Mouse (Mus musculus) kidney, embryonic 15.5 days (tissue): Measurements from ENCODE around the gene Mcm3. TPM values are rescaled to one million over a fixed set of nuclear protein-coding genes. Genes with fewer than 3 reads are reported as not detected.
A peak's percentile ranks its signal among the peaks of the same experiment; 100 is the strongest.

Experiments used
- ATAC-seq: fragments of 200-750 bp; cut with Nextera tagmentation; replicated peaks from 2 replicates; pipeline ENCODE4 v1.8.0; 2017; ENCODE audit warnings: moderate TSS enrichment; ENCODE audit not compliant: low FRiP score
- H3K27ac ChIP-seq: fragments of 300-500 bp; sonication (generic); 2 replicates; pipeline ENCODE4 v1.5.1; 2015; ENCODE audit warnings: mild to moderate bottlenecking, inconsistent platforms
- H3K27me3 ChIP-seq: fragments of 300-500 bp; sonication (generic); 2 replicates; pipeline ENCODE4 v1.6.1; 2015; ENCODE audit warnings: inconsistent platforms
- H3K36me3 ChIP-seq: fragments of 300-500 bp; sonication (generic); 2 replicates; pipeline ENCODE4 v1.6.1; 2015; ENCODE audit warnings: inconsistent platforms
- H3K4me1 ChIP-seq: fragments of 300-500 bp; sonication (generic); 2 replicates; pipeline ENCODE4 v1.6.1; 2015; ENCODE audit warnings: inconsistent platforms
- H3K4me2 ChIP-seq: fragments of 300-500 bp; sonication (generic); 2 replicates; pipeline ENCODE4 v1.6.1; 2015; ENCODE audit warnings: moderate library complexity, mild to moderate bottlenecking, inconsistent platforms
- H3K4me3 ChIP-seq: fragments of 300-500 bp; sonication (generic); replicated peaks from 2 replicates; pipeline ENCODE4 v1.5.1; 2015; ENCODE audit warnings: mild to moderate bottlenecking, inconsistent platforms
- H3K9ac ChIP-seq: fragments of 300-500 bp; sonication (generic); 2 replicates; pipeline ENCODE4 v1.6.1; 2015; ENCODE audit warnings: mild to moderate bottlenecking, inconsistent platforms
- H3K9me3 ChIP-seq: fragments of 300-500 bp; sonication (generic); replicated peaks from 2 replicates; pipeline ENCODE4 v1.6.1; 2016; ENCODE audit warnings: inconsistent platforms
- WGBS: fragments of 180-500 bp; shearing (Covaris S2); methylation state at CpG from one replicate; pipeline ENCODE4 v1.1.7; 2015; ENCODE audit warnings: mixed read lengths; 5-methylcytosine and 5-hydroxymethylcytosine counted together
- polyA plus RNA-seq: library from polyadenylated mRNA; unstranded; fragments of >200 nt; fragmentation: Nextera tagmentation; extraction: Ambion mirVana; gene quantifications from 2 replicates; pipeline ENCODE4 v1.2.1, GENCODE M21; 2015

The Mcm3 gene
- polyA plus RNA-seq = 175 and 184 TPM in 2 replicates

DNA sequence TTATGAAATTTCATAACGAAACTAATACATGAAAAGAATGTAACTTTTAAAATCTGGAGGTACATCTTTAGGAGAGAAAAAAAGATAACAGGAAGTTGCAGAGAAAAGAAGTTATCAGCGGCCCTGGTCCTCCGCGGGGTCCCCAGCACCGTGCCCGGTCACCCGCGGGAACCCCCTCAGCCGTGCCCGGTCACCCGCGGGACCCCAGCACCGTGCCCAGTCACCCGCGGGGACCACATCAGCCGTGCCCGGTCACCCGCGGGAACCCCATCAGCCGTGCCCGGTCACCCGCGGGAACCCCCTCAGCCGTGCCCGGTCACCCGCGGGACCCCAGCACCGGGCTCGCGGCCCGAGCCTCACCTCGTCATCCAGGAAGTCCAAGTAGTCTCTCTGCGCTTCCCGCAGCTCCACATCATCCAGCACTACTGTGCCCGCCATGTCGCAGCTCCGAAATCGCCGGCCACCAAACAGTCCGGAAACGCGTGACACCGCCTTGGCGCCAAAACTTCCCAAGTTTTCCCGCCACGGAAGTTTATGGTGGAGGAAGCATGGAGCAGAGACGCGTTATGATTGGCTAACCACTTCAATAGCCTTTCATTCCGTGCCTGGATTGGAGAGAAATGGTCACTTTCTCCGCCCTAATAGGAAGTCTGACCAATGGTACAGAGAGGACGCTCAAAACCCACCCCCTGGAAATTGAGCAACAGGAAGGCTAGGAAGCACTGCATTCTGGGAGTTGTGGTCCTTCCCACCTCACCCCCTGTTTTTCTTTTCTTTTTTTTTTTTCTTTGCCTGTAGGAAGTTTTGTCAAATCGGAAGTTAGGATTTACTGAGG lies at the start of gene Mcm3:
Mcm3 (minus strand) TSS at position 542 of the 835 bp plus-strand sequence.
- H3K27me3 ChIP-seq = no peaks in the 10 kb centered on the region
- peak within 1 kb of the TSS; percentile 88 for H3K4me3 ChIP-seq
- under 1% methylated on average over 52 of the region's 52 CpGs for WGBS
- no peaks in the 10 kb centered on the region for H3K9me3 ChIP-seq
- H3K36me3 ChIP-seq = peaks cover 31% of the 10 kb centered on the region
- peak within 1 kb of the TSS; percentile 79 for H3K9ac ChIP-seq
- H3K4me2 ChIP-seq = peak within 1 kb of the TSS; percentile 77
- H3K4me1 ChIP-seq = peaks cover 17% of the 10 kb centered on the region
- H3K27ac ChIP-seq = peak within 1 kb of the TSS; percentile 56; the same call in 1 of the 2 replicates
- peak; percentile 100 for ATAC-seq

DNA sequence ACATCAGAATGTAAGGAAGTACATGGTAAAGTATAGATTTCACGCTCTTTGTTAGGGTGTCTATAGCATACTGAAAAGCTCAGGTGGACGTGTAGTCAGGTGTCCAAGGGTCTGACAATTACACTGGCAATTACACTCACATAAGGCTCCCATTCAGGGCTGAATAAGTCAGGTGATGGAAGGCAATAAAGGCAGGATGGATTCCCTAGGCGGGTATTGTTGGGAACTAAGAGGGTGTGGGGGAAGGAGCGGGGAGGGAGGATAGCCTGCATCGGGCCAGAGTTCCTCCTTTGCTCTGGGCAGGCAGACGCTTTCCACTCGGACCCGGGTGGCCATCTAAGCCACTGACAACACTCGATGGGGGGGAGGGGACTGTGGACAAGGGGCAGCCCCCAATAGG lies 47.9 kb upstream of the Mcm3 start:
- Histone ChIP-seq H3K27me3 (no peaks in the 10 kb centered on the region), H3K27ac (no peak overlapping the region), H3K4me2 (no peak overlapping the region), H3K9me3 (no peaks in the 10 kb centered on the region), H3K36me3 (no peaks in the 10 kb centered on the region), H3K9ac (no peak overlapping the region), H3K4me1 (no peaks in the 10 kb centered on the region), H3K4me3 (no peak overlapping the region)
- 53% methylated on average over 9 of the region's 9 CpGs for WGBS
- ATAC-seq = no peak

DNA sequence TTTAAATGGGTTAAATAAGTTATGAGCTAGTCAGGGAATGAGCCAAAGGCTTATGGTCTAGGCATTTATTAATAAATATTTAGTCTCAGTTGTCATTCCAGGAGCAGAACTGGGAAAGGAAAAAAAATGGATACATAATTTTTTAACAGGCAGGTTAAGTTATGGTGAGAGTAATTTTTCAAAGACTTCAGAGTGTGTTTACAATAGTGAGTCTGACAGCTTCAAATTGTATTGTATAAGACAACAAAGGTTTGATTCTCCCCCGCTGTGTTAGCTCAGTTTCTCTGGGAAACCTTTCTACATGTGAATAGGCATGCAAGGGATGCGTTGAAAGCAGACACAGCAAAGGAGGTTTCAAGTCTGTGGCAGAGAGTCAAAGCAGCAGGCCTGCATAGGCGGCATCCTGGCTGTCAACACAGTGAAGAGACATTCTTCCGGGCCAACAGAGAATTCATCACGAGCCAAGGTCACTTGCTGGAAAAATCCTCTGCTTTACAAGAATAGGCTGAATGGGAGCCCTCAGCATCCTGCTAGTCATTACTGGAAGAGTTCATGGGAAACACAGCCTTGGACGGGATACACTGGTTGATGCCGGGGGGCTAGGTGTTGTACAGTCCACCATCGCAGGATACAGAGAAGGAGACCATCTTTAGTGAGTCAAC lies 47.3 kb upstream of the Mcm3 start:
- Histone ChIP-seq H3K27me3 (no peaks in the 10 kb centered on the region), H3K27ac (no peak overlapping the region), H3K36me3 (no peaks in the 10 kb centered on the region), H3K4me2 (no peak overlapping the region), H3K9ac (no peak overlapping the region), H3K9me3 (no peaks in the 10 kb centered on the region), H3K4me3 (no peak overlapping the region), H3K4me1 (no peaks in the 10 kb centered on the region)
- 60% methylated on average over 8 of the region's 8 CpGs for WGBS
- no peak for ATAC-seq

DNA sequence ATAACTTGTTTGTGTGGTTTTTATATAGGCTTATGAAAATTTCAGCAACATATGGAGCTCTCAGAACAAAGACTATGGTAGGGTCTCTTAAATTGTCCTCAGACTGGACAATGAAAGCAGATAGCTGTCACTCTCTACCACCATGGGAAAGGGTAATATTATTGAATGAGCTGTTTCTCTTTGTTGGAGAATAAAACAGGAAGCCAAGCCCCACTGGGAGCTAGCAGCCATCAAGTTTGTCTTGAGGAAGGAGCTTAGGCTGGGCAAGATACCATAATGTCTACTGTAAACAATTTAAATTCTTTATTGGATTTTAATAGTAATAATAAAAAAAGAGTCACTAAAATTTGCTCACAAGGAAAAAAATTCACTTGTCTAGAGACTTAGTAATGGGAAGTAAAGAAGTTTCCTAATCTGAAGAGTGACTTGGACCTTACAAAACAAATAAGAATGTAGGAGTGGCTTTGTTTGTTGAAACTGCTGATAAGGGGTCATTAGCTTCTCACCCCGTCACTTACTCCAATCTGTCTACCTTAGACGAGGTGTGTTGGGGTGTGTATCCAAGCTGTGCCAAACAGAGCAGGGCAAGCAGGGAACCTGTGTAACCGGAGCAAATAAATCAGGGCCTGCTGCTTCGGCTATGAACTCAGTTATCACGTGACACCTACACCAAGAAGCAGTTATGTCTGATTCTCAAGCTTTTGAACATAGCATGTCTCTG lies 43.5 kb upstream of the Mcm3 start:
- ATAC-seq = no peak
- no peak overlapping the region for H3K9ac ChIP-seq
- H3K9me3 ChIP-seq = no peaks in the 10 kb centered on the region
- no peak overlapping the region for H3K4me3 ChIP-seq
- H3K4me1 ChIP-seq = no peaks in the 10 kb centered on the region
- no peaks in the 10 kb centered on the region for H3K27me3 ChIP-seq
- WGBS = 35% methylated on average over 5 of the region's 5 CpGs
- H3K36me3 ChIP-seq = no peaks in the 10 kb centered on the region
- H3K27ac ChIP-seq = no peak overlapping the region
- no peak overlapping the region for H3K4me2 ChIP-seq

DNA sequence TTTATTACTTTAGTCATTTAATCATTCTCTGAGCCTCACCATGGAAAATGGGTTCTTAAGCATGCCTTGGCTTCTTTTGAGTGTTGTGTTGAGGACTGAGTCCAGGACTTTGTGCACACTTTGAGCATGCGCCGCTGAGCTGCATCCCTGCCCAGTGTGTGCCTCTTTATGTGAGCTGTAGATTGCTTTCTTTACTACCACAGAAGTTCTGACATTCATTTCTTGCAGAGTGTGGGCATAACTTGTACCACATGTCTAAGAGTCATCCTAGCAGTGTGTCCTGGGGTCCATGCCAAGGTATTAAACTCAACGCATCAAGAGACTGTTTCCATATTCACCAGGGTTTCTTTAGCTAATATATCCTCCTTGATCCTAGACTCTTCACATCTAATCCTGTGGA lies 41.8 kb upstream of the Mcm3 start:
- Histone ChIP-seq H3K4me2 (no peak overlapping the region), H3K27me3 (no peaks in the 10 kb centered on the region), H3K9me3 (no peaks in the 10 kb centered on the region), H3K4me3 (no peak overlapping the region), H3K27ac (no peak overlapping the region), H3K4me1 (no peaks in the 10 kb centered on the region), H3K9ac (no peak overlapping the region), H3K36me3 (no peaks in the 10 kb centered on the region)
- ATAC-seq = no peak
- 93% methylated on average over 3 of the region's 3 CpGs for WGBS

DNA sequence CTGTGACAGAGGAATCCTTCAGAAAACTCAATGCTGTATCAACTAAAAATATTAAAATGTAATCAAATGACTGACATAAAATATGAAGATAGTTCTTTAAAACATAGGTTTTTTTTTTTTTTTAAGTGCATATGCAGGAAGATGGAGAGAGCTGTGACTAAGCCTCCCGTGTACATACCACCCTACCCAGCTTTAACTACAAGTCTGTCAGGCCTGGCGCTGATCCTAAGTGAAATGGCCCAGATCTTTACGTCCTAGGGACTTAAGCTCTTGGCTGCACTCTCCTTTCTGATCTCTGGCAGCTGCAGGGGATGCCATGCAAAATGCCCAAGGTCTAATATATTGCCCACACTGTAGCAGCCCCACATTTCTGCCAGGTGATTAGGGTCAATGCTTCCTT lies 40.7 kb upstream of the Mcm3 start:
- Histone ChIP-seq H3K4me3 (no peak overlapping the region), H3K9me3 (no peaks in the 10 kb centered on the region), H3K27ac (no peak overlapping the region), H3K9ac (no peak overlapping the region), H3K4me2 (no peak overlapping the region), H3K36me3 (no peaks in the 10 kb centered on the region), H3K27me3 (no peaks in the 10 kb centered on the region), H3K4me1 (no peaks in the 10 kb centered on the region)
- 77% methylated on average over 3 of the region's 3 CpGs for WGBS
- ATAC-seq = no peak

DNA sequence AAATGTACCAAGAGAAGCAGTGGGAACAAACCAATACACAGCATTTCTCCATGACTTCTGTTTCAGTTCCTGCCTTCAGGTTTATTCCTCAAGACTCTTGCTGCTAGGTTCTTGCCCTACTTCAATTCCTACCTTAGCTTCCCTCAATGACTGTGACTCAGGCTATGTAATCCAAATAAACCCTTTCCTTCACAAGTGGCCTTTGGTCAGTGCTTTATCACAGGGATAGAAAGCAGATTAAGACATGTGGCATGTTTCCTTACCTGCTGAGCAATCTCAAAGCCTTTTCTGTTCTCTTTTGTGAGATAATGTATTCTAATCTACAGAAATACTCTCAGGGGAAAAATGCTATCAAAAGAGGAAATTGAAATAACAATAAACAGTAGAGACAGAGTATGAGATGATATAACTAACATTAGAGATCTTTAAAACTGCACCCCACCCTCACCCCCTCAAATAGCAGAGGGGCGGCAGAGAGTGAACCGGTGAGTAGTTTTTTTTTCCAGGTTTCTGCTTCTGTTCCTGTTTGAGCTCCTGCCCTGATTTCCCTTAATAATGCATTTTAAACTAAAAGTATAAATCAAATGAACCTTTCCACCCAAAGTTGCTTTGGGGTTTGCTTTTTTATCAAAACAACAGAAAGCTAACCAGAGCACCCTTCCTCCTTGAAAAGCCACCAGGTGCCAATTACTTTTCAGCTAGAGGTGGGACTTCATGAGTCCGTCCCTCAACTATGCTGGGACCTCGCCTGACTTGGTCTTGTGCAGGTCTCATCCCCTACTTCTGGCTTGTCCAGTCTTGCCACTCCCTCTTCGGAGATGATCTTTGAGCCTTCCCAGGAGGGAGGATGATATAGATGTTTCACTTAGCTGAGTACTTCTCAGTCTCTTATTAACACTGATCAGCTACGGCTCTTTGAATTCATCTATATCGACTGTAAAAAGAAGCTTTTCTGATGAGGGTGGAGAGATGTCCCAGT lies 37.1 kb upstream of the Mcm3 start:
- no peak overlapping the region for H3K4me3 ChIP-seq
- no peak overlapping the region for H3K27ac ChIP-seq
- H3K4me1 ChIP-seq = no peaks in the 10 kb centered on the region
- H3K9me3 ChIP-seq = no peaks in the 10 kb centered on the region
- ATAC-seq = no peak
- no peaks in the 10 kb centered on the region for H3K27me3 ChIP-seq
- no peaks in the 10 kb centered on the region for H3K36me3 ChIP-seq
- WGBS = 88% methylated on average over 7 of the region's 7 CpGs
- no peak overlapping the region for H3K4me2 ChIP-seq
- no peak overlapping the region for H3K9ac ChIP-seq

DNA sequence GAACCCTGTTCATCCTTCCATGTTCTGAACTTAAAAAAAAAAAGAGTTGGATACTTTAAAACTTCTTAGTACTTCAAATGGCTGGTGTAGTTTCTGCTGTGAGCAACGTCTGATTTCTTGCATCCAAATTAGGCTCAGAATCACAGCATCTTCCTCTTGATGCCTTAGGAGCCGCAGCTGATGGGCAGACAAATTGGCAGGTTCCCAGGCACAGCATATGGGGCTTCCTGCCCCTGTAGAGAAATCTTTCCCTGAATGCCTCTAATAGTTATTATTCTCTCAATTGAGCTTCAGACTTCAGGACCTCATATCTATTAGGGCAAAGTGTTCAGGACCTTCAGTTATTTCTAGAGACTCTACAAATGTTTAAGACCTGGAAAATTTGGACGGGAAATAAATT lies 19.8 kb upstream of the Mcm3 start:
- Histone ChIP-seq H3K27ac (no peak overlapping the region), H3K9me3 (no peaks in the 10 kb centered on the region), H3K4me2 (no peak overlapping the region), H3K4me3 (no peak overlapping the region), H3K4me1 (no peaks in the 10 kb centered on the region), H3K9ac (no peak overlapping the region), H3K27me3 (no peaks in the 10 kb centered on the region), H3K36me3 (no peaks in the 10 kb centered on the region)
- ATAC-seq = no peak
- 76% methylated on average over 3 of the region's 3 CpGs for WGBS

DNA sequence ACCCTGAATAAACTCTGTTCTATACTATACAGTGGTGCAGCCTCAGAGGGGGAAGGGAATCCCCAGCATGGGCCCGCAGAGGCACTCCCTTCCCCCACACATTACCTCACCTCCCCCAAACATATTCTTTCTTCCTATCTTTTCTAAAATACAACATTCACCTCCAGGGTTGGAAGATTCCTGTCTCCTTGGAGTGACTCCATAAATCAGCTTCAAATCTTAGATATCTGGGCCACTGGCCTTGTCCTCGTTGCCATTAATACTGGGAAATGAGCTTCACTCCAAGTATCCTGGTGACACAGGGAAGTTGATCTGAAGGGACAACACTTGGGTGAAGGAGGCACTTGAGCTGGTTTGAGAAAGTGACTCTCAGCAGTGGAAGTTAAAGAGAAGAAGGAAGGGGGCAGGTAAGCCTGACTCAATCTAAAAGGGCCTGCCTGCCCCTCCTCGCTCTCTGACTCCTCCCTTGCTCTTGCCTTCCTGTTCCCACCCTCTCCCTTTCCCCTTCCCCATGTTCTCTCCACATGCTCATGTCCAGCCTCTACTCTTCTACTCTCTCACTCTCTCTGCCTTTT lies 16.5 kb upstream of the Mcm3 start:
- H3K4me2 ChIP-seq = no peak overlapping the region
- no peaks in the 10 kb centered on the region for H3K27me3 ChIP-seq
- no peaks in the 10 kb centered on the region for H3K9me3 ChIP-seq
- H3K4me1 ChIP-seq = no peaks in the 10 kb centered on the region
- ATAC-seq = no peak
- H3K4me3 ChIP-seq = no peak overlapping the region
- H3K27ac ChIP-seq = no peak overlapping the region
- 62% methylated on average over 3 of the region's 3 CpGs for WGBS
- no peaks in the 10 kb centered on the region for H3K36me3 ChIP-seq
- no peak overlapping the region for H3K9ac ChIP-seq

DNA sequence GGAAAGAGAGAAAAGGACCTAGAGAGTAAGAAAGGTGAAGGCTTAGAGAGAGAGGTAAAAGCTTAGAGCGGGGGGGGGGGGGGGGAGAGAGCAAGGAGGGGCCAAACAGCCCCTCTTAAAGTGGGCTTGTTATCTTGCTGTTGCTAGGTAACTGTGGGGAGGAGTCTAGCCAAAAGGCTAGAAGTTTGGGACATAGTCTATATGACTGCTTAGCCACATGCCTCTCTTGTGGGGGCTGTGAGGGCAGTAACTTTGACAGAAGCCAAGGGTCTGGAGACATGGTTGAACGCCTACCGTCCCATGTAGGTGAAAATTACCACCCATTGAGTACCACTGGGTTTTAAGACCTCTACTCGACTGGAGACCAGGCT lies 13.0 kb upstream of the Mcm3 start:
- Histone ChIP-seq H3K4me2 (no peak overlapping the region), H3K36me3 (no peaks in the 10 kb centered on the region), H3K9ac (no peak overlapping the region), H3K4me3 (no peak overlapping the region), H3K4me1 (no peaks in the 10 kb centered on the region), H3K9me3 (no peaks in the 10 kb centered on the region), H3K27me3 (no peaks in the 10 kb centered on the region), H3K27ac (no peak overlapping the region)
- no peak for ATAC-seq
- 38% methylated on average over 3 of the region's 4 CpGs for WGBS

DNA sequence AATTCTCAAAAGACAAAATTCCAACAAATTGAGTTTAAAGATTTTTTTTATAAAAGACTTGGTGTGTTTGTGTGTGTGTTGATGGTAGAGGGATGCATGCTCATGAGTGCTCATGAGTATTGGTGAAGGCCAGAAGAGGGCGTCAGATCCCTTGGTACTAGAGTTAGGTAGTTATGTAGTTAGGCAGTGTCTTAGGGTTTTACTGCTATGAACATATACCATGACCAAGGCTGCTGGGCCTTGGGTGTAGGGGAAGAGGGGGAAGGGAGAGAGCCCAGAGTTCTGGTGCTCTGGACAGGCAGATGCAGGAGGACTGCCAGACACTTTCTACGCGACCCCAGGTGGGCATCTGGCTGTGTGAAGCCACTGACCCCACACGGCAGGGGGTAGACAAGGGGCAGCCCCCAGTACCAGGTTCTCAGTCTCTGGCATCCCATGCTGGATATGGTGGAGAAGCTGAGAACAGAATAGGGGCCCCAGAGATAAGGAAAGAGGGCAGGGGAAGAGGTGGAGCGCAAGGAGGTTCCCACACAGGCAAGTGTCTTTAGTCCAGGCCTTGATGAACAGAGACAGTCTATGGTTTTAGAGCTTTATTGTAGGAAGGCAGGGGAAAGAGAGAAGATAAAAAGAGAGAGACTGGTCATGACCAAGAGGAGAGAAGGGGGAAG lies 12.5 kb upstream of the Mcm3 start:
- H3K9me3 ChIP-seq = no peaks in the 10 kb centered on the region
- no peaks in the 10 kb centered on the region for H3K36me3 ChIP-seq
- no peaks in the 10 kb centered on the region for H3K4me1 ChIP-seq
- no peak overlapping the region for H3K4me3 ChIP-seq
- no peak overlapping the region for H3K9ac ChIP-seq
- no peak overlapping the region for H3K4me2 ChIP-seq
- H3K27me3 ChIP-seq = no peaks in the 10 kb centered on the region
- 69% methylated on average over 5 of the region's 5 CpGs for WGBS
- H3K27ac ChIP-seq = no peak overlapping the region
- ATAC-seq = no peak
